Mouse (Mus musculus): ENCODE results near the gene Rxrb.

GRCm38 (mm10) chr17:34047404-34048050 lies 15.9 kb downstream of the Rxrb start:
- TF ChIP-seq REST (IDR thresholded peaks at IDR 0.05; ENCODE audit: insufficient read depth, insufficient read length) (no peak), POLR2A (IDR thresholded peaks at IDR 0.05; ENCODE audit: insufficient read length, low read depth) (no peak), E2F4 (IDR thresholded peaks at IDR 0.05; ENCODE audit: insufficient read depth) (no peak), CEBPB (IDR thresholded peaks at IDR 0.05; ENCODE audit: insufficient read depth, poor library complexity, severe bottlenecking) (no peak), USF1 (IDR thresholded peaks at IDR 0.05; ENCODE audit: low read depth) (no peak), MYOG (IDR thresholded peaks at IDR 0.05; ENCODE audit: control insufficient read depth in 1 of 3, insufficient read depth in 1 of 3, insufficient read length in 2 of 3, low read depth in 2 of 3) (no peak), TCF3 (IDR thresholded peaks at IDR 0.05; ENCODE audit: insufficient read length, low read depth) (no peak), POLR2AphosphoS2 (IDR thresholded peaks at IDR 0.05; ENCODE audit: insufficient read length, low read depth) (no peak)
